Mouse (Mus musculus) forebrain, postnatal 0 days (tissue): ENCODE data around the gene Trpm3. TPM values are rescaled to one million over a fixed set of nuclear protein-coding genes. Genes with fewer than 3 reads are reported as not detected.

Experiments used
- ATAC-seq: fragments of 200-750 bp; cut with Nextera tagmentation; 2 replicates; pipeline ENCODE4 v1.8.0; 2017; ENCODE audit warnings: mild to moderate bottlenecking, moderate library complexity
- DNase-seq: peaks from one replicate; pipeline ENCODE4 v3.0.0-alpha.2; 2015
- H3K27ac ChIP-seq: fragments of 300-500 bp; sonication (generic); 2 replicates; pipeline ENCODE4 v1.5.1; 2014; ENCODE audit warnings: low read depth, mild to moderate bottlenecking, antibody characterized with exemption, low read length, moderate library complexity, mixed read lengths
- H3K27me3 ChIP-seq: fragments of 300-500 bp; sonication (generic); 2 replicates; pipeline ENCODE4 v1.6.1; 2014; ENCODE audit warnings: mild to moderate bottlenecking, low read length, mixed read lengths; ENCODE audit not compliant: insufficient read depth
- H3K36me3 ChIP-seq: fragments of 300-500 bp; sonication (generic); 2 replicates; pipeline ENCODE4 v1.6.1; 2014; ENCODE audit warnings: mild to moderate bottlenecking, moderate library complexity; ENCODE audit not compliant: insufficient read depth
- H3K4me1 ChIP-seq: fragments of 300-500 bp; sonication (generic); 2 replicates; pipeline ENCODE4 v1.6.1; 2014; ENCODE audit warnings: antibody characterized with exemption; ENCODE audit not compliant: insufficient read depth
- H3K4me2 ChIP-seq: fragments of 300-500 bp; sonication (generic); 2 replicates; pipeline ENCODE4 v1.6.1; 2014; ENCODE audit warnings: low read depth, mild to moderate bottlenecking, moderate library complexity
- H3K4me3 ChIP-seq: fragments of 300-500 bp; sonication (generic); 2 replicates; pipeline ENCODE4 v1.5.1; 2014; ENCODE audit warnings: low read depth, low read length, mixed read lengths
- H3K9ac ChIP-seq: fragments of 300-500 bp; sonication (generic); 2 replicates; pipeline ENCODE4 v1.6.1; 2014; ENCODE audit warnings: mild to moderate bottlenecking
- H3K9me3 ChIP-seq: fragments of 300-500 bp; sonication (generic); 2 replicates; pipeline ENCODE4 v1.6.1; 2016; ENCODE audit warnings: low read length
- CTCF ChIP-seq: sonication (generic); IDR thresholded peaks from 2 replicates; pipeline ENCODE4 v1.5.1; 2016; ENCODE audit warnings: antibody characterized with exemption, control low read depth, low read depth
- WGBS: fragments of 180-500 bp; shearing (Covaris S2); extraction: QIAGEN DNeasy Blood & Tissue Kit; methylation state at CpG from one replicate; pipeline ENCODE4 v1.1.7; 2014; 5-methylcytosine and 5-hydroxymethylcytosine counted together
- polyA plus RNA-seq: library from polyadenylated mRNA; unstranded; fragments of >200 nt; fragmentation: Nextera tagmentation; extraction: Ambion mirVana; gene quantifications from 2 replicates; pipeline ENCODE4 v1.2.1, GENCODE M21; 2015
- total RNA-seq: library from RNA; depleted of rRNA; stranded (reverse); fragments of >200 nt; gene quantifications from 2 replicates; pipeline ENCODE4 v1.2.3, GENCODE M21; 2014

Trpm3 gene
- total and polyA plus RNA-seq, 2 experiments from 2014 or later: 25.6 to 39.7 TPM

DNA sequence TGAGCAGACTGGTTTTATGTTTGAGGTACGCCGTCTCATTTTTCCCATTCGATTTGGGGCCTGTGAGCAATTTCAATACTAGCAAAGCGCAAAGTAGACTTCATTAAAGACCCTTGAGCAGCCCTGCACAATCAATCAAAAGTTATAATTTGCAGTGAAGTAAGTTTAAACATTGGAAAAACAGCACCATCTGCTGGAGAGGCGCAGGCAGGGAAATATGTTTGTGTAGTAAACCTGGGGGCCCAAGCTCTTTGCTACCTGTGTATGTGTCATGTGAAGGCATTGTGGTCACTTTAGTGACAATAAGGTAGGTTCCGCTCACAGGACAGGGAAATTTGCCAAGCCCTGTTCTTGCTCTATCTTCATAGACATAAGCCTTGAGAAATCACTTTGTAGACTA, 492.5 kb downstream of the Trpm3 start:
- ATAC-seq (no peak), DNase-seq (peak; percentile 29)
- peak; percentile 63 for TF ChIP-seq CTCF
- WGBS: 86% methylated on average over 6 of the region's 6 CpGs
- Histone ChIP-seq H3K4me1 (0 out of 2 replicates have a peak, but pooled peaks cover 3% of the 10 kb centered on the region), H3K27me3 (no peaks in the 10 kb centered on the region), H3K4me2 (no peak overlapping the region), H3K36me3 (no peaks in the 10 kb centered on the region), H3K9ac (no peak overlapping the region), H3K9me3 (no peaks in the 10 kb centered on the region), H3K27ac (no peak overlapping the region), H3K4me3 (no peak overlapping the region)

DNA sequence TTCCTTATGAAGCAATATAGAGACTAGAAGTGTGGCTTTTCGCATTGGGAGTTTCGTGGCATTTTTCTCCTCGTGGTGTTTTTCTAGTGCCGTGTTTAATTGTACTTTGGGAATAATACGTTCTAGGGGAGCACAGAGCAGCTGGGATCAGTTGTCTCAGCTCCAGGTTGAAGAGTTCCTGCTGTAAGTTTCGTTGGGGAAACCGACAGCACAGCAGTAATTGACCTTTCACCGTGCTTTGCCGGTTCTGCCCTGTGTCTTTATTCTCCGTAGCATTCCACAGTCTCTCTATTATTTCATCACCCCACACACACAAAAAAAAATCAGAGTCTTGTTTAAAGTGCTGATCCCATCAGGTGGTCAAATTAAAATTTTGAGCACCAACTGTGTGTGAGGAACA, 496.8 kb downstream of the Trpm3 start:
- H3K9ac ChIP-seq: no peak overlapping the region
- TF ChIP-seq CTCF: no peak
- H3K9me3 ChIP-seq: no peaks in the 10 kb centered on the region
- no peaks in the 10 kb centered on the region for H3K36me3 ChIP-seq
- 22% methylated on average over 10 of the region's 10 CpGs for WGBS
- no peak overlapping the region for H3K27ac ChIP-seq
- H3K4me1 ChIP-seq: 0 out of 2 replicates have a peak, but pooled peaks cover 3% of the 10 kb centered on the region
- ATAC-seq: no peak
- DNase-seq: no peak
- H3K27me3 ChIP-seq: no peaks in the 10 kb centered on the region
- H3K4me3 ChIP-seq: no peak overlapping the region
- no peak overlapping the region for H3K4me2 ChIP-seq

- no peak overlapping the region for H3K27ac ChIP-seq
- H3K27me3 ChIP-seq: no peaks in the 10 kb centered on the region
- no peak for DNase-seq
- H3K9me3 ChIP-seq: no peaks in the 10 kb centered on the region
- H3K9ac ChIP-seq: no peak overlapping the region
- H3K4me1 ChIP-seq: 0 out of 2 replicates have a peak, but pooled peaks cover 3% of the 10 kb centered on the region
- H3K4me3 ChIP-seq: no peak overlapping the region
- TF ChIP-seq CTCF: no peak
- H3K4me2 ChIP-seq: no peak overlapping the region
- no peak for ATAC-seq
- WGBS: 92% methylated on average over 2 of the region's 2 CpGs
- H3K36me3 ChIP-seq: no peaks in the 10 kb centered on the region
Measured at GRCm38 (mm10) chr19:22637786-22638185, 498.9 kb downstream of the Trpm3 start.

DNA sequence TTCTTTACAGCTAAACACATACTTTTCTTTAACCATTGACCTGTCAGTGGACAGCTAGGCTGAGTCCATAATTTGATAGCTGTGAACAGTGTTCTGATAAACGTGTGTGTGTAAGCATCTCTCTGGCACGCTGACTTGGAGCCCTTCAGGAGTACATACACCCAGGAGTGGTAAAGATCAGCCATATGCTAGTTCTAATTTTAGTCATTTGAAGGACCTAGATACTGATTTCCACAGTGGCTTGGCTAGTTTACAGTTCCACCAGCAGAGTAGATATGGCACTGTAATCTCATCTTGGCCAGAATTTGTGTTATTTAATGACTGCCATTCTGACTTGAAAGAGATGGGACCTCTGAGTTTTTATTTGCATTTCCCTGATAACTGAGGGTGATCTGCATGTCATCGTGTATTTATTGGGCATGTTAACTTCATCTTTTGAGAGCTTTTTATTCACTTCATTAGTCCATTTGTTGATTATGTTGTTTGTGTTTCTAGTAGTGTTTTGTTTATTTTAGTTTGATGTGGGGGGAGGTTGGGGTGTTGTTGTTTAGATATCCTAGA, 499.6 kb downstream of the Trpm3 start:
- DNase-seq (no peak), ATAC-seq (no peak)
- 0 out of 2 replicates have a peak, but pooled peaks cover 3% of the 10 kb centered on the region for H3K4me1 ChIP-seq
- H3K9ac ChIP-seq: no peak overlapping the region
- no peaks in the 10 kb centered on the region for H3K36me3 ChIP-seq
- H3K4me2 ChIP-seq: no peak overlapping the region
- 72% methylated on average over 3 of the region's 3 CpGs for WGBS
- no peaks in the 10 kb centered on the region for H3K9me3 ChIP-seq
- no peak for TF ChIP-seq CTCF
- no peak overlapping the region for H3K27ac ChIP-seq
- H3K27me3 ChIP-seq: no peaks in the 10 kb centered on the region
- no peak overlapping the region for H3K4me3 ChIP-seq

- no peak for DNase-seq
- Histone ChIP-seq H3K4me3 (no peak overlapping the region), H3K9me3 (no peaks in the 10 kb centered on the region), H3K27me3 (no peaks in the 10 kb centered on the region), H3K4me1 (no peaks in the 10 kb centered on the region), H3K27ac (no peak overlapping the region), H3K4me2 (no peak overlapping the region), H3K9ac (no peak overlapping the region), H3K36me3 (no peaks in the 10 kb centered on the region)
- no peak for TF ChIP-seq CTCF
- WGBS: 30% methylated on average over 2 of the region's 2 CpGs
- ATAC-seq: no peak
Measured at GRCm38 (mm10) chr19:22642124-22642523, 503.3 kb downstream of the Trpm3 start.

GRCm38 (mm10) chr19:22656466-22657215, 517.8 kb downstream of the Trpm3 start:
- Histone ChIP-seq H3K27me3 (no peaks in the 10 kb centered on the region), H3K9ac (no peak overlapping the region), H3K9me3 (no peaks in the 10 kb centered on the region), H3K4me2 (no peak overlapping the region), H3K27ac (peak overlapping the region; percentile 45), H3K4me3 (no peak overlapping the region), H3K4me1 (no peaks in the 10 kb centered on the region), H3K36me3 (no peaks in the 10 kb centered on the region)
- peak; percentile 54 for DNase-seq
- peak; percentile 69 for ATAC-seq
- 24% methylated on average over 14 of the region's 14 CpGs for WGBS
- TF ChIP-seq CTCF: no peak

GRCm38 (mm10) chr19:22657251-22657650, 518.4 kb downstream of the Trpm3 start:
- TF ChIP-seq CTCF: no peak
- Histone ChIP-seq H3K27ac (peak overlapping the region; percentile 45), H3K4me3 (no peak overlapping the region), H3K9ac (no peak overlapping the region), H3K36me3 (no peaks in the 10 kb centered on the region), H3K9me3 (no peaks in the 10 kb centered on the region), H3K4me2 (no peak overlapping the region), H3K4me1 (no peaks in the 10 kb centered on the region), H3K27me3 (no peaks in the 10 kb centered on the region)
- ATAC-seq (peak; percentile 65), DNase-seq (no peak)
- 19% methylated on average over 4 of the region's 4 CpGs for WGBS
